Mouse (Mus musculus): Measurements from ENCODE around the gene Cyp2j8.

DNA sequence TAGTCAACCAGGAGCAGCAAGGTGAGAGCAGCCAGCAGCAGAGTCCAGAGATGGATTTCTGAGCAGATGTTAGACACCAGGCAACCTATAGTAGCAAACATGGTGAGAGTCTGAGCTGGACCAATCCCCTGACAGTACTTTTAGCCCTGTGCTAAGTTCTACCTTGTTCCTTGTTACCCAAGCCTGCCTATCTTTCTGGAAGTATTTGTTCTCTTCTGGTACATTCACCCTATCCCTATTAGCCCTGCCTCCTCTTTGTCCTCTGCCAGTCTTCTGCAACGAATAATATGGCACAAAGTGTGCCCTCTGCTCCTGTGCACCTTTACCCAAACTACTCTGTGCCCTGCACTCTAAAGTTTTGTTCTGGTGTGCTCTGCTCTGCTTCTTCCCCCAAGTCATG lies at the start of gene Cyp2j8:
- no peak for TF ChIP-seq CTCF (IDR thresholded peaks at IDR 0.05; ENCODE audit: low read depth)
- TF ChIP-seq EP300 (IDR thresholded peaks at IDR 0.05; ENCODE audit: low read depth), result no peak

Measured in liver, embryonic 14.5 days (tissue).